Mouse (Mus musculus) small intestine, adult 2 months (tissue): ENCODE results near the gene Zfp654. TPM values are rescaled to one million over a fixed set of nuclear protein-coding genes. Genes with fewer than 3 reads are reported as not detected.

ENCODE experiments used
- H3K27ac ChIP-seq: fragments of 200-500 bp; 2 replicates; pipeline ENCODE4 v1.5.1; 2012; ENCODE audit warnings: low read depth, low read length, control low read depth, inconsistent platforms; ENCODE audit not compliant: insufficient read depth
- H3K27me3 ChIP-seq: fragments of 200-500 bp; 2 replicates; pipeline ENCODE4 v1.6.1; 2012; ENCODE audit warnings: mild to moderate bottlenecking, moderate library complexity, low read length, inconsistent platforms; ENCODE audit not compliant: control insufficient read depth, insufficient read depth
- H3K36me3 ChIP-seq: fragments of 200-500 bp; 2 replicates; pipeline ENCODE4 v1.6.1; 2012; ENCODE audit warnings: mild to moderate bottlenecking, low read length, control low read depth, inconsistent platforms; ENCODE audit not compliant: control insufficient read depth, insufficient read depth
- H3K4me1 ChIP-seq: fragments of 200-500 bp; 2 replicates; pipeline ENCODE4 v1.6.1; 2012; ENCODE audit warnings: low read length, inconsistent platforms, mixed read lengths; ENCODE audit not compliant: control insufficient read depth, insufficient read depth, insufficient read length
- H3K4me3 ChIP-seq: fragments of 200-500 bp; 2 replicates; pipeline ENCODE4 v1.5.1; 2012; ENCODE audit warnings: low read depth, mild to moderate bottlenecking, control low read depth, inconsistent platforms, low read length, moderate library complexity
- CTCF ChIP-seq: fragments of 200-500 bp; IDR thresholded peaks from 2 replicates; pipeline ENCODE4 v1.5.1; 2012; ENCODE audit warnings: low read depth, mild to moderate bottlenecking, control low read depth, inconsistent platforms, low read length, moderate library complexity, mixed read lengths; ENCODE audit not compliant: insufficient replicate concordance, insufficient read length; ENCODE audit errors: extremely low read depth
- POLR2A ChIP-seq: fragments of 200-500 bp; IDR thresholded peaks from 2 replicates; pipeline ENCODE4 v1.6.1; 2012; ENCODE audit warnings: low read depth, mild to moderate bottlenecking, control low read depth, inconsistent platforms, low read length, moderate library complexity
- WGBS: fragments of 180-500 bp; shearing (Covaris S2); methylation state at CpG from one replicate; pipeline ENCODE4 v1.1.7; 2018; 5-methylcytosine and 5-hydroxymethylcytosine counted together
- polyA plus RNA-seq: library from polyadenylated mRNA; depleted of rRNA; stranded (reverse); fragments of >200 nt; gene quantifications from 2 replicates; pipeline ENCODE4 v1.2.3, GENCODE M21; 2012

Zfp654 gene
- polyA plus RNA-seq, 1 experiment, result 0.37 TPM

- Histone ChIP-seq H3K36me3 (peaks cover 24% of the 10 kb centered on the region), H3K27me3 (no peaks in the 10 kb centered on the region), H3K27ac (no peak overlapping the region), H3K4me3 (no peak overlapping the region), H3K4me1 (peaks cover 2% of the 10 kb centered on the region; the same call in 1 of the 2 replicates)
- WGBS, result 73% methylated on average over 3 of the region's 3 CpGs
- TF ChIP-seq POLR2A, result no peak
- no peak for TF ChIP-seq CTCF
These were observed 5.5 kb upstream of the Zfp654 start for GRCm38 (mm10) chr16:64856946-64857345.

GRCm38 (mm10) chr16:64852891-64853290 lies 1.4 kb upstream of the Zfp654 start:
- TF ChIP-seq POLR2A (no peak), CTCF (no peak)
- no peaks in the 10 kb centered on the region for H3K27me3 ChIP-seq
- H3K36me3 ChIP-seq, result peaks cover 21% of the 10 kb centered on the region
- H3K27ac ChIP-seq, result peak overlapping the region; percentile 94
- WGBS, result 1% methylated on average over 14 of the region's 14 CpGs
- peak overlapping the region; percentile 73 for H3K4me3 ChIP-seq
- peaks cover 2% of the 10 kb centered on the region; the same call in 1 of the 2 replicates for H3K4me1 ChIP-seq

GRCm38 (mm10) chr16:64852441-64852871 lies 1.0 kb upstream of the Zfp654 start:
- Histone ChIP-seq H3K4me3 (peak overlapping the region; percentile 73), H3K36me3 (peaks cover 21% of the 10 kb centered on the region), H3K27me3 (no peaks in the 10 kb centered on the region), H3K4me1 (peaks cover 2% of the 10 kb centered on the region; the same call in 1 of the 2 replicates), H3K27ac (peak overlapping the region; percentile 94)
- TF ChIP-seq POLR2A (no peak), CTCF (no peak)
- WGBS, result 1% methylated on average over 53 of the region's 53 CpGs

GRCm38 (mm10) chr16:64851085-64851562 lies 328 bp downstream of the Zfp654 start:
- WGBS, result under 1% methylated on average over 45 of the region's 45 CpGs
- peak overlapping the region; percentile 66 for H3K27ac ChIP-seq
- peaks cover 13% of the 10 kb centered on the region for H3K36me3 ChIP-seq
- TF ChIP-seq POLR2A (no peak), CTCF (no peak)
- peaks cover 2% of the 10 kb centered on the region; the same call in 1 of the 2 replicates for H3K4me1 ChIP-seq
- peak overlapping the region; percentile 92 for H3K4me3 ChIP-seq
- no peaks in the 10 kb centered on the region for H3K27me3 ChIP-seq

DNA sequence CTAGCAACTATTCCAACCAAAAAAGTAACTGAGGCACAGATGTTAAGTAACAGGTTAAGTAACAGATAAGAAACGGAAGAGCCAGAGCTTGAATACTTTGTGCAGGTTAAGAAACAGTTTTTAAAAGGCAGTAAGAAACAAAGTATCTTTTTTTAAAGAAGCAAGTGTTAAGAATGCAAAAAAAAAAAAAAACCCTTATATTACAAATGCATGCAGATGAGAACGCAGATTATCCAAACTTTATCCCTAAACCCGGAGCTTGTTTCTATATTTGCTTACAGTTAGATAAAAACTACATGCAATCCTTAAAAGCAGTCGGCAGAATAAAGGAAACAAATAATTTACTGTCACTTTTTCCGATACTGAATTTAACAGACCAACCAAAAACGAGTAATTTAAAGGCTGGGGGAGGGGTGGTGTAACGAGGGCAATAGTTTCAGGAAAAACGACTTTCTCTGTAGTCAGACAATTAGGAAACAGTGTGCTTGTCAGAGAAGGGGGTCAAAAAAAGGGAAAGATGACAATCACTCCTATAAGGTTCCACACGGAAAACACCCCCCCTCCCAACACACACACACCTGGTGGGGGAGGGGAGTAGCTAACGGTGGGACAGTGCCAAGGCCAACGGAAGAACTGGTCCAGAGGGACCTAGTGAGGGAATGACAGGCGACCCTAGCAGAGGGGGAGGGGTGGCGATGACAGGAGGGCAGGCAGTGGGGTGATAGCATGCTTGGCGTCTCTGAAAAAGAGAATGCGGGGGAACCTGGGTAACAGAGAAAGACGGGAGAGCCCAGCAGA lies 966 bp downstream of the Zfp654 start:
- H3K27me3 ChIP-seq, result no peaks in the 10 kb centered on the region
- H3K27ac ChIP-seq, result no peak overlapping the region; the same call in 1 of the 2 replicates
- WGBS, result under 1% methylated on average over 16 of the region's 16 CpGs
- peaks cover 8% of the 10 kb centered on the region for H3K36me3 ChIP-seq
- peak overlapping the region; percentile 92 for H3K4me3 ChIP-seq
- H3K4me1 ChIP-seq, result peaks cover 2% of the 10 kb centered on the region; the same call in 1 of the 2 replicates
- no peak for TF ChIP-seq CTCF
- no peak for TF ChIP-seq POLR2A

DNA sequence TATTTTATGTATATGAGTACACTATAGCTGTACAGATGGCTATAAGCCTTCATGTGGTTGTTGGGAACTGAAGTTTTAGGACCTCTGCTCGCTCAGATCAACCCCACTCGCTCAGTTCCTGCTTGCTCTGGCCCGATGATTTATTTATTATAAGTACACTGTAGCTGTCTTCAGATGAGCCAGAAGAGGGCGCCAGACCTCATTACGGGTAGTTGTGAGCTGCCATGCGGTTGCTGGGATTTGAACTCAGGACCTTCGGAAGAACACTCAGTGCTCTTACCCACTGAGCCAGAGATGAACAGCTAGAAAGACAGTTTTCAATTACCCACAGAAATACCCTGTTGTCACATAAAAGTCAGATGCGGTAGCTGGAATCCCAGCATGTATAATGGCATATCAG lies 5.5 kb downstream of the Zfp654 start:
- Histone ChIP-seq H3K27me3 (no peaks in the 10 kb centered on the region), H3K4me3 (no peak overlapping the region), H3K4me1 (no peaks in the 10 kb centered on the region), H3K27ac (no peak overlapping the region), H3K36me3 (no peaks in the 10 kb centered on the region)
- 85% methylated on average over 8 of the region's 8 CpGs for WGBS
- TF ChIP-seq POLR2A (no peak), CTCF (peak; percentile 45; the same call in 1 of the 2 replicates)

GRCm38 (mm10) chr16:64842374-64842729 lies 9.1 kb downstream of the Zfp654 start:
- H3K27me3 ChIP-seq, result no peaks in the 10 kb centered on the region
- WGBS, result 87% methylated on average over 3 of the region's 3 CpGs
- no peaks in the 10 kb centered on the region for H3K36me3 ChIP-seq
- H3K4me3 ChIP-seq, result no peak overlapping the region
- no peaks in the 10 kb centered on the region for H3K4me1 ChIP-seq
- TF ChIP-seq CTCF (no peak), POLR2A (no peak)
- no peak overlapping the region for H3K27ac ChIP-seq
